Mouse (Mus musculus) heart, postnatal 4 days (tissue): ENCODE measurements around the gene Actg2. TPM values are rescaled to one million over a fixed set of nuclear protein-coding genes. Genes with fewer than 3 reads are reported as not detected.
"Not testable (repeated sequence)": the region's sequence is repeated elsewhere in the genome, so short reads cannot be mapped to it uniquely, and the experiment has no call there.

Experiments
- DNase-seq: peaks from one replicate; pipeline ENCODE4 v3.0.0; 2021
- total RNA-seq, 2 experiments: library from RNA; stranded (reverse); gene quantifications; 2 replicates each; pipeline ENCODE4 v1.2.3; 2021

Gene Actg2
- 10 to 100 TPM; 10.4 to 13.7 TPM for total RNA-seq

GRCm38 (mm10) chr6:83536028-83536794 lies at the start of gene Actg2:
TSS of gene Actg2 (minus strand) at chr6:83536265.
- DNase-seq = no peak

- DNase-seq = not testable (repeated sequence)
These were observed 49.3 kb upstream of the Actg2 start for GRCm38 (mm10) chr6:83585328-83585727.

- no peak for DNase-seq
These were observed 47.5 kb upstream of the Actg2 start for GRCm38 (mm10) chr6:83583591-83583990.

GRCm38 (mm10) chr6:83582938-83583270 lies 46.8 kb upstream of the Actg2 start:
- DNase-seq = peak; percentile 54

GRCm38 (mm10) chr6:83582135-83582937 lies 46.3 kb upstream of the Actg2 start:
- no peak for DNase-seq

GRCm38 (mm10) chr6:83577534-83577933 lies 41.5 kb upstream of the Actg2 start:
- DNase-seq = no peak

GRCm38 (mm10) chr6:83575609-83576008 lies 39.5 kb upstream of the Actg2 start:
- DNase-seq = no peak

- peak; percentile 28 for DNase-seq
These were observed 36.6 kb upstream of the Actg2 start, which contains the start of gene Stambp for GRCm38 (mm10) chr6:83572671-83573070. TSS of gene Stambp (minus strand) at chr6:83572729.

- peak; percentile 89 for DNase-seq
These were observed 36.0 kb upstream of the Actg2 start for GRCm38 (mm10) chr6:83571840-83572667.

GRCm38 (mm10) chr6:83568901-83569862 lies 33.1 kb upstream of the Actg2 start:
- no peak for DNase-seq

- DNase-seq = no peak
These were observed 19.9 kb upstream of the Actg2 start for GRCm38 (mm10) chr6:83555972-83556371.

GRCm38 (mm10) chr6:83548346-83548745 lies 12.3 kb upstream of the Actg2 start:
- no peak for DNase-seq

- DNase-seq = no peak
These were observed 9.7 kb upstream of the Actg2 start for GRCm38 (mm10) chr6:83545778-83546177.

GRCm38 (mm10) chr6:83541756-83542456 lies 5.8 kb upstream of the Actg2 start:
- peak; percentile 82 for DNase-seq

GRCm38 (mm10) chr6:83540017-83540416 lies 4.0 kb upstream of the Actg2 start:
- DNase-seq = peak; percentile 12

- no peak for DNase-seq
These were observed 662 bp upstream of the Actg2 start for GRCm38 (mm10) chr6:83536795-83537059.

GRCm38 (mm10) chr6:83532608-83533007 lies 3.5 kb downstream of the Actg2 start:
- DNase-seq = no peak

- DNase-seq = no peak
These were observed 12.9 kb downstream of the Actg2 start for GRCm38 (mm10) chr6:83523194-83523593.

- DNase-seq = no peak
These were observed 14.3 kb downstream of the Actg2 start for GRCm38 (mm10) chr6:83521784-83522183.

GRCm38 (mm10) chr6:83518637-83519036 lies 17.4 kb downstream of the Actg2 start:
- no peak for DNase-seq

GRCm38 (mm10) chr6:83515172-83515571 lies 20.9 kb downstream of the Actg2 start:
- no peak for DNase-seq
